Mouse (Mus musculus): Measurements from ENCODE around the gene Muc5b.

DNA sequence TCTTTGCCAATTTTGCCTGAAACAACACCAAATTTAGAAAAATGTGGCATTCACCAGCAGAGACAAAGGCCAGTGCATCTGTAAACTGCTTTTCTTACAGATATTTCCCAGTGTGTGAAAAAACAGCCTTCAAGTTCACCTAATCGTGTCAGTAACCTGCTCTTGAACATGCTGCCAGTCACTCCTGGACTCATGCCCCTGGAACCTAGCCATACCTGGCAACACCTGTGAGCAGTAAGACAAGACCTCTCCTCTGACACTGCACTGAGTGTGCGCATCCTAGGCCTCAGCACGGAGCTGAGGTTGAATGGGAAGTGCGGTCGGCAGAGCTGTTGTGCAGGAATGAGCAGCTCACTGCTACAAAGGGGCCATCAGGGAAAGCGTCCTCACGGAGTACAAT lies 53.3 kb downstream of the Muc5b start:
- TF ChIP-seq POLR2A (IDR thresholded peaks at IDR 0.05; ENCODE audit: low read depth, low read length), result no peak
- no peak for TF ChIP-seq CTCF (IDR thresholded peaks at IDR 0.05; ENCODE audit: extremely low read depth, insufficient read length, insufficient replicate concordance, low read depth, low read length)

Measured in small intestine, adult 2 months (tissue).